Mouse (Mus musculus) liver, embryonic 15.5 days (tissue): ENCODE results near the gene Slc2a3. TPM values are rescaled to one million over a fixed set of nuclear protein-coding genes. Genes with fewer than 3 reads are reported as not detected.

Source experiments
- ATAC-seq: fragments of 200-750 bp; cut with Nextera tagmentation; 2 replicates; pipeline ENCODE4 v1.8.0; 2017; ENCODE audit warnings: moderate number of reproducible peaks, mild to moderate bottlenecking, moderate library complexity; ENCODE audit not compliant: insufficient read depth
- H3K27ac ChIP-seq: fragments of 300-500 bp; sonication (generic); replicated peaks from 2 replicates; pipeline ENCODE4 v1.5.1; 2015; ENCODE audit warnings: mild to moderate bottlenecking, inconsistent platforms
- H3K27me3 ChIP-seq: fragments of 300-500 bp; sonication (generic); 2 replicates; pipeline ENCODE4 v1.6.1; 2015; ENCODE audit warnings: mild to moderate bottlenecking, inconsistent platforms
- H3K36me3 ChIP-seq: fragments of 300-500 bp; sonication (generic); replicated peaks from 2 replicates; pipeline ENCODE4 v1.6.1; 2015; ENCODE audit warnings: moderate library complexity, mild to moderate bottlenecking, inconsistent platforms
- H3K4me1 ChIP-seq: fragments of 300-500 bp; sonication (generic); replicated peaks from 2 replicates; pipeline ENCODE4 v1.6.1; 2015; ENCODE audit warnings: inconsistent platforms
- H3K4me2 ChIP-seq: fragments of 300-500 bp; sonication (generic); 2 replicates; pipeline ENCODE4 v1.6.1; 2015; ENCODE audit warnings: moderate library complexity, mild to moderate bottlenecking, inconsistent platforms
- H3K4me3 ChIP-seq: fragments of 300-500 bp; sonication (generic); replicated peaks from 2 replicates; pipeline ENCODE4 v1.5.1; 2015; ENCODE audit warnings: mild to moderate bottlenecking, inconsistent platforms
- H3K9ac ChIP-seq: fragments of 300-500 bp; sonication (generic); 2 replicates; pipeline ENCODE4 v1.6.1; 2015; ENCODE audit warnings: moderate library complexity, mild to moderate bottlenecking, inconsistent platforms
- H3K9me3 ChIP-seq: fragments of 300-500 bp; sonication (generic); replicated peaks from 2 replicates; pipeline ENCODE4 v1.6.1; 2016; ENCODE audit warnings: inconsistent platforms
- WGBS: fragments of 180-500 bp; shearing (Covaris S2); methylation state at CpG from one replicate; pipeline ENCODE4 v1.1.7; 2015; ENCODE audit warnings: mixed read lengths; ENCODE audit not compliant: insufficient replicate concordance; 5-methylcytosine and 5-hydroxymethylcytosine counted together
- polyA plus RNA-seq: library from polyadenylated mRNA; unstranded; fragments of >200 nt; fragmentation: Nextera tagmentation; extraction: Ambion mirVana; gene quantifications from 2 replicates; pipeline ENCODE4 v1.2.1, GENCODE M21; 2015

Gene Slc2a3
- polyA plus RNA-seq, 1 experiment from 2014 or later: 11.8 TPM

DNA sequence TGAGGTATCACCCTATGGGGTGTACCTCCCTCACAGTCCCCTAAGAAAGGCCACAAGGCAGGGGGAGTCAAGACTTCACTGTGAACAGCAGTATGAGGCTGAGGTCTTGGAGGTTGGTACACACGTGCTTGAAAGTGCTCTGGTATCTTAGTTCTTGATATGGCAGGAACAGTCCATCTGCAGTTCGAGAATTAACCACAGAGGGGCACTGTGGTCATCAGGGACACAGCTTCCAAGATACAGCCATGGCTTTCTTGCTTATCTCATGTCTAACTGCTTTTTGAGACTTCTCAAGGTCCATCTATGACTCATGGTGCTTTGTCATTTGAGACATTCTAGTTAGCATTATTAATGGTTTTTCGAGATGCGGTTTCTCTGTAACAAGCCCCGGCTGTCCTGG lies 3.0 kb upstream of the Slc2a3 start:
- H3K27ac ChIP-seq: peak overlapping the region; percentile 65; the same call in 1 of the 2 replicates

GRCm38 (mm10) chr6:122801801-122802514 lies 518 bp upstream of the Slc2a3 start:
- no peaks in the 10 kb centered on the region for H3K9me3 ChIP-seq
- peak overlapping the region; percentile 90 for H3K9ac ChIP-seq
- H3K27ac ChIP-seq: peak overlapping the region; percentile 85
- H3K4me2 ChIP-seq: peak overlapping the region; percentile 99
- H3K36me3 ChIP-seq: peaks cover 3% of the 10 kb centered on the region; the same call in 1 of the 2 replicates
- H3K4me1 ChIP-seq: peaks cover 39% of the 10 kb centered on the region
- ATAC-seq: peak; percentile 77
- 2% methylated on average over 34 of the region's 34 CpGs for WGBS
- H3K27me3 ChIP-seq: no peaks in the 10 kb centered on the region
- peak overlapping the region; percentile 79 for H3K4me3 ChIP-seq

More for the DNA sequence above, 3.0 kb upstream of the Slc2a3 start:
- peaks cover 41% of the 10 kb centered on the region for H3K4me1 ChIP-seq
- H3K27me3 ChIP-seq: no peaks in the 10 kb centered on the region
- no peaks in the 10 kb centered on the region for H3K9me3 ChIP-seq
- no peak overlapping the region for H3K9ac ChIP-seq
- ATAC-seq: peak; percentile 16
- H3K4me3 ChIP-seq: no peak overlapping the region
- 7% methylated on average over 5 of the region's 5 CpGs for WGBS
- H3K4me2 ChIP-seq: 0 out of 2 replicates have a peak overlapping the region, but pooled peaks have one; percentile 13
- no peaks in the 10 kb centered on the region for H3K36me3 ChIP-seq

GRCm38 (mm10) chr6:122800640-122801300 lies 670 bp downstream of the Slc2a3 start:
- 12% methylated on average over 10 of the region's 10 CpGs for WGBS

DNA sequence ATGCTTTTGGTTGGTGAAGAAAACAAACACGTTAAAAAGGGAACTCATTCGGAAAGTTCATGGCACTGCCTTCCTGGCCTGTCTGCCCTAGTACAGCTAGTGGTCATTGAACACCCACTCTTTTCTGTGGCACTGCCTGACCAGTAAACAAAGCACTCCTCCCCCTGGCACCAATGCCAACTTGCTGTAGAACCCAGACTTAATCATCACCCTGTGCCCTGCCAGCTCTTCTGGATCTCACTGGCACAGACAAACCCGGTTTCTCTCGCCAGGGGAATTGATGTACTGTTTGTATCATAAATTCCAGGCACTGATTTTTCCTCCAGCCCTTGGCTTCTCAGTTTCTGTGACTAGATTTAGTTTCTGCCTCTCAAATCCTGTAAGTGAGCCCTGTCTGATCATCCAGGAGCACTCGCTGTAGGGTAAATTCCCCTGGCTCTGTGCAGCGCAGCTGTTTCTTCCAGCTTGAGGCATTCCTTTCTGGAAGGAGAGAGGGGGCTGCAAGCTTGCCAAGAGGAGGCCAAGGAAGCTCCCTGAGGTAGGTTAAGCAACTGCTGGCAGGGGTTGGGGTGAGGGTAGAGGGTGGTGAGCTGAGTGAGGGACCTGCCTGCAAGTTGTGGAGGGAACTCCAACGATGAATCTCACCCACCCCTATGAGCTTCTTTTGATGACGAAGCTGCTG lies 6.0 kb downstream of the Slc2a3 start:
- no peak for ATAC-seq
- WGBS: 73% methylated on average over 8 of the region's 8 CpGs
- Histone ChIP-seq H3K4me3 (no peak overlapping the region), H3K9me3 (no peaks in the 10 kb centered on the region), H3K27me3 (no peaks in the 10 kb centered on the region), H3K9ac (no peak overlapping the region), H3K4me2 (no peak overlapping the region), H3K27ac (no peak overlapping the region), H3K4me1 (0 out of 2 replicates have a peak, but pooled peaks cover under 1% of the 10 kb centered on the region), H3K36me3 (peaks cover 3% of the 10 kb centered on the region; the same call in 1 of the 2 replicates)

More at GRCm38 (mm10) chr6:122800640-122801300, 670 bp downstream of the Slc2a3 start:
- no peaks in the 10 kb centered on the region for H3K27me3 ChIP-seq
- no peaks in the 10 kb centered on the region for H3K9me3 ChIP-seq
- H3K36me3 ChIP-seq: peaks cover 3% of the 10 kb centered on the region; the same call in 1 of the 2 replicates
- H3K9ac ChIP-seq: peak overlapping the region; percentile 90
- peaks cover 39% of the 10 kb centered on the region for H3K4me1 ChIP-seq
- H3K27ac ChIP-seq: peak overlapping the region; percentile 85
- peak; percentile 19 for ATAC-seq
- H3K4me2 ChIP-seq: peak overlapping the region; percentile 99
- peak overlapping the region; percentile 79 for H3K4me3 ChIP-seq

DNA sequence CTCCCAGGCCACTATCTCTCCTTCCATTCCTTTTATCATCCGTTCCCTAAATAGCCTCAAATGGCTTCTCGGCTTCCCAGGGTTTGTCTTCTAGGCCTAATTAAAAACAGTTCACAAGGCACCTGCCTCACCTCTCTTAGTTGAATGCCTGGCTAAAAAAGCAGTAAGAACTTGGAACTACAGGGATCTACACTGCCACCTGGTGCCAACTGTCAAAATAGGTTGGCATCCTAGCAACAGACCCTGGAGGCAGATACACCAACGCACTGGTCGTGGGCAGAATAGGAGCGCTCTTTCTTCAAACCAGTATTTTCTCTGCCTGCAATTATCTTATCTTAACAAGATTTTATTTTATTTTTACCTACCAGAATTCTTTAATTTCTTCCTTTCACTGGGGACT lies 15.2 kb downstream of the Slc2a3 start:
- 41% methylated on average over 5 of the region's 5 CpGs for WGBS
- no peaks in the 10 kb centered on the region for H3K27me3 ChIP-seq
- no peak overlapping the region for H3K27ac ChIP-seq
- H3K4me3 ChIP-seq: no peak overlapping the region
- no peak for ATAC-seq
- H3K4me2 ChIP-seq: no peak overlapping the region
- H3K9me3 ChIP-seq: no peaks in the 10 kb centered on the region
- no peaks in the 10 kb centered on the region for H3K36me3 ChIP-seq
- no peak overlapping the region for H3K9ac ChIP-seq
- peaks cover 10% of the 10 kb centered on the region for H3K4me1 ChIP-seq

DNA sequence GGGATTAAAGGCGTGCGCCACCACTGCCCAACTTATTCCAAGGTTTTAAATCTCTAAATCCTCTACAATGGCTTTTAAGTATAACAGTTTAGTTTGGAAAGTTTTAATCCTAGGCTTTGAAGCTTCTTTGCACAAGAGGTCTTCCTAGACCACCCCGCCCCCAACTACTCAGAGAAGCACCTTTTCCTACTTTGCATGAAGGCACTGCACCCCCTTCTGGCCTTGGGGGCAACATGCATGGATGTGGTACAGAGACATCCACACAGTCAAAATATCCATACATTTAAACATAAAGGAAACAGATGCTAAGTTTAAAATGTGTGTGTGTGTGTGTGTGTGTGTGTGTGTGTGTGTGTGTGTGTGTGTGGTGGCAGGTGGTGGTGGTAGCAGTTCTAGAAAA lies 16.6 kb downstream of the Slc2a3 start:
- no peak for ATAC-seq
- Histone ChIP-seq H3K4me2 (no peak overlapping the region), H3K27me3 (no peaks in the 10 kb centered on the region), H3K36me3 (no peaks in the 10 kb centered on the region), H3K9me3 (no peaks in the 10 kb centered on the region), H3K4me3 (no peak overlapping the region), H3K27ac (no peak overlapping the region), H3K9ac (no peak overlapping the region), H3K4me1 (peaks cover 10% of the 10 kb centered on the region)
- WGBS: 87% methylated on average over 3 of the region's 3 CpGs

- no peak overlapping the region for H3K9ac ChIP-seq
- H3K9me3 ChIP-seq: no peaks in the 10 kb centered on the region
- 11% methylated on average over 3 of the region's 3 CpGs for WGBS
- no peak for ATAC-seq
- peaks cover 10% of the 10 kb centered on the region for H3K4me1 ChIP-seq
- H3K4me2 ChIP-seq: no peak overlapping the region
- H3K27me3 ChIP-seq: no peaks in the 10 kb centered on the region
- H3K36me3 ChIP-seq: no peaks in the 10 kb centered on the region
- H3K27ac ChIP-seq: no peak overlapping the region
- H3K4me3 ChIP-seq: no peak overlapping the region
Observed at GRCm38 (mm10) chr6:122782164-122782563, 19.3 kb downstream of the Slc2a3 start.

- ATAC-seq: no peak
- H3K4me3 ChIP-seq: no peak overlapping the region
- H3K9me3 ChIP-seq: no peaks in the 10 kb centered on the region
- H3K36me3 ChIP-seq: no peaks in the 10 kb centered on the region
- no peak overlapping the region for H3K9ac ChIP-seq
- 56% methylated on average over 4 of the region's 4 CpGs for WGBS
- no peak overlapping the region for H3K4me2 ChIP-seq
- peaks cover 10% of the 10 kb centered on the region for H3K4me1 ChIP-seq
- H3K27me3 ChIP-seq: no peaks in the 10 kb centered on the region
- no peak overlapping the region for H3K27ac ChIP-seq
Observed at GRCm38 (mm10) chr6:122781167-122781566, 20.3 kb downstream of the Slc2a3 start.

DNA sequence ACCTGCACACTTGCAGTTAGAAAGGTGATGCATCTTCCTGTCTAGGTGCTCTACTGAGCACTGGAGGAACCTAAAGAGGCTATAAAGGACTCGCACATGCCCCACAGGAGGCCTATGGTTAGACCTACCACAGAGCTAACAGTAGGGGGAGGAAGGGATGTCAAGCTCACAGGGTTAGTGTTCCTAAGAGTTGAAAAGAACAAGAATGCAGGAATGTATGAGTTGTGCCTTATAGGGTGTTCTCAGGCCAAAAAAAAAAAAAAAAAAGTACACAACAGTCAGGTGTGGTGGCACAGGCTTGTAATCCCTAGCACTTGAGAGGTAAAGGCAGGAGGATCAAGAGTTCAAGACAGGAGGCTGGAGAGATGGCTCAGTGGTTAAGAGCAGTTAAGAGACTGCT lies 21.5 kb downstream of the Slc2a3 start:
- Histone ChIP-seq H3K9ac (no peak overlapping the region), H3K27me3 (no peaks in the 10 kb centered on the region), H3K36me3 (no peaks in the 10 kb centered on the region), H3K27ac (no peak overlapping the region), H3K4me2 (no peak overlapping the region), H3K9me3 (no peaks in the 10 kb centered on the region), H3K4me1 (peaks cover 10% of the 10 kb centered on the region), H3K4me3 (no peak overlapping the region)
- ATAC-seq: no peak
- WGBS: 62% methylated on average over 1 of the region's 1 CpGs

DNA sequence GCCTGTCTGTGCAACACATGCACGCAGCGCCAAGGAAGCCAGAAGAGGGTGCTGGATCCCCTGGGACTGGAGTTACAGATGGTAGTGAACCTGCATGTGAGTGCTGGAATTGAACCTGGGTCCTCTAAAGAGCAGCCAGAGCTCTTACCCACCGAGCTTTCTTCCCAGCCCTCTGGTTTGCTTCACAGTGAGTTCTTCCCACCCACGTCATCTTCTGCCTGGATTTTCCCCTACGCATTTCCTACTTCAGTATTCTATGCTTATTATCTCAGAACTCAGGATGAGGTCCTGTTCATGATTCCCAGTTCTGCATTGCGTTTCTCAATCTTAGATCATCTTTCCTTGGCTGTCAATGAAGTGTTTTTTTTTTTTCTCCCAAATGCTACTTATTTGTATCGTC lies 25.4 kb downstream of the Slc2a3 start:
- Histone ChIP-seq H3K4me2 (no peak overlapping the region), H3K4me3 (no peak overlapping the region), H3K9ac (no peak overlapping the region), H3K9me3 (no peaks in the 10 kb centered on the region), H3K36me3 (no peaks in the 10 kb centered on the region), H3K4me1 (no peaks in the 10 kb centered on the region), H3K27ac (no peak overlapping the region), H3K27me3 (no peaks in the 10 kb centered on the region)
- WGBS: 76% methylated on average over 7 of the region's 7 CpGs
- no peak for ATAC-seq

DNA sequence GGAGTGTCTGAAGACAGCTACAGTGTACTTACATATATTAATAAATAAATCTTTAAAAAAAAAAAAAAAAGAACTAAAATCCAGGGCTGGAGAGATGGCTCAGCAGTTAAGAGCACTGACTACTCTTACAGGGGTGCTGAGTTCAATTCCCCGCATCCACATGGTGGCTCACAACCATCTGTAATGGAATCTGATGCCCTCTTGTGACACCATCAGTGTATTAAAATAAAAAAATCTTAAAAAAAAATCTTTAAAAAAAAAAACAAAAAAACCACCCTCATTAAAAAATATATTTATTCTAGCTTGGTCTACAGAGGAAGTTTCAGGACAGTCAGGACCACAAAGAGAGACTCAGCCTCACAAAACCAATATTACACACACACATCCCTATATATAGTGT lies 27.1 kb downstream of the Slc2a3 start:
- H3K27me3 ChIP-seq: no peaks in the 10 kb centered on the region
- H3K4me3 ChIP-seq: no peak overlapping the region
- H3K9me3 ChIP-seq: no peaks in the 10 kb centered on the region
- 79% methylated on average over 1 of the region's 1 CpGs for WGBS
- ATAC-seq: no peak
- no peaks in the 10 kb centered on the region for H3K36me3 ChIP-seq
- no peaks in the 10 kb centered on the region for H3K4me1 ChIP-seq
- no peak overlapping the region for H3K9ac ChIP-seq
- H3K27ac ChIP-seq: no peak overlapping the region
- no peak overlapping the region for H3K4me2 ChIP-seq
